Mouse (Mus musculus): ENCODE results near the gene Gm4881.

Gene Gm4881

DNA sequence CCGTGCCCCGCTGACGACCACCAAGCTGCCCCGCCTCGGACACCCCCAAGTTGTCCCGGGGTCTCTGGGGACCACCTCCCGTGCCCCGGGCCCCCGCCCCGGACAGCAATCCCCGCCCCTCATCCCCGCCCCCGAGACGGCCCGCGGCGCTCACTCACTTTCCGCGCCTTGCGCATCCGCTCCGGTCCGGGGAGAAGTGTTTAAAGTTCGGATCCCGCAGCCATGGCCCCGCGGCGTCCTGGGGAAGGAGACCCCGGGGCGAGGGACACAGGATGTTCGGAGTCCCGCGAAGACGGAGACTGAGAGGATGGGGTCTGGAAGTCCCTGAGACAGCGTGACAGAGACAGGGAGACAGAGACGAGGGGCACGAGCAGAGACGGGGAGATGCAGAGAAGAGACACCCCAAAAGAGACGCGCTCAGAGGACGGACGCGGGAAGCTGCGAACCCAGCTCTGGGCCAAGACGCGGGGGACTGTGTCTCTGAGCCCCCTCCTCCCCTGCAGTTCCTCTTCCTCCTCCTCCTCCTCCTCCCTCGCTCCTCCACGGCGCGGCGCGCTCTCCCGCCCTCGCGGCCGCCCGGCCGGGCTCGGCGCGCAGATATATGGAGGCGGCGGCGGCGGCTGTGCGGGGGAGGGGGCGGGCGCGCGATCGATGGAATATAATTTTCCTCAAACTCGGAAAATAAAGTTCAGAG lies at the start of gene Gm4881:
Gene Gm4881, minus strand, starts transcription at position 238 of the 694 bp plus-strand sequence.
- DNase-seq (ENCODE audit: low read depth, low spot score), result no peak

GRCm38 (mm10) chr7:24993081-24993480 lies 48.8 kb upstream of the Gm4881 start:
- DNase-seq (ENCODE audit: low read depth, low spot score), result no peak

DNA sequence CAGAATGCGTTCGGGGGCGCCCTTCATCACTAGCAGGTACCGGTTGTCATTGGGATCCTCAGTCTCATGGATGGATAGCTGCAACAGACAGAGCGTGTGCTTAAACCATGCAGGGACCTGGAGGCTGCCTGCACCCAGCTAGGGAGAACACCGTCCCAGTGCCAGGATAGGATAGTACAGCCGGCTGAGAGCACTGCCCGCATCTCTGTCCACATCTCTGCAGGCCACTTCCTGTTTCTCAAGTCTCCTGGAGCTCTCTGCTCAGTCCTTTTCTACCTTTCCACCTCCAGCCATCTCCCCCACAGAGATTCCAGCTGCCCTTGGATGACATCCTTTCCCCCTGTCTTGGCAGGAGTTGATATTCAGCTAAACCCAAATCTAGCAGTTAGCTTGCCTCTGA lies 46.2 kb upstream of the Gm4881 start:
- DNase-seq (ENCODE audit: low read depth, low spot score), result no peak

GRCm38 (mm10) chr7:24987941-24988340 lies 43.6 kb upstream of the Gm4881 start:
- no peak for DNase-seq (ENCODE audit: low read depth, low spot score)

DNA sequence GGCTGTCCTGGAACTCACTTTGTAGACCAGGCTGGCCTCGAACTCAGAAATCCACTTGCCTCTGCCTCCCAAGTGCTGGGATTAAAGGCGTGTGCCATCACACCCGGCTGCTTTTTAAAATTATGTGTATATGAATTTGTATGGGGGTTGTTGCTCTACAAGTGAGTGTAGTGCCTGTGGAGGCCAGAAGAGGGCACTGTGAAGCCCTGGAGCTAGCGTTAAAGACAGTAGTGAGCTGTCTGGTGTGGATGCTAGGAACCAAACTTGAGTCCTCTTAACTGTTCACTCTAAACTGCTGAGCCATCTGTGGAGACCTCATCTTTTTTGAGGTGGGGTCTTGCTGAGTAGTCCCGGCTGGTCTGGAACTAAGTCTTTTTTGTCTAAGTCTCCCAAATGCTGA lies 41.5 kb upstream of the Gm4881 start:
- DNase-seq (ENCODE audit: low read depth, low spot score), result peak; percentile 46

- DNase-seq (ENCODE audit: low read depth, low spot score), result no peak
These were observed 40.0 kb upstream of the Gm4881 start for GRCm38 (mm10) chr7:24984307-24984706.

DNA sequence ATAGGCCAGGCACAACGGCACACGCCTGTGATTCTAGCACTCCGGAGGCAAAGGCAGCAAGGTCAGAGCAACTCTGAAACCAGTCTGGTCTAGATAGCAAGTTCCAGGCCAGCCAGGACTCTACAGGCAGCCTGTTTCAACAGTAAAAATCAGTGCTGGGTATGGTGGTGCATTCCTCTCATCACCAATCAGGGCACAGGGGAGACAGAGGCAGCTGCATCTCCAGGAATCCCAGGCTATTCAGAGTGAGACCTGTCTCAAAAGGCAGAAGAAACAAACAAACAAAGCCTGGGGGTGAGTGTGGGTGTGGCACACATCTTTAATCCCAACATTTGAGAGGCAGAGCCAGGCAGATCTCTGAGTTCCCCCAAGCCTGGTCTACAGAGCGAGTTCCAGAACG lies 39.1 kb upstream of the Gm4881 start:
- DNase-seq (ENCODE audit: low read depth, low spot score), result no peak

- DNase-seq (ENCODE audit: low read depth, low spot score), result no peak
These were observed 36.1 kb upstream of the Gm4881 start for GRCm38 (mm10) chr7:24980439-24980838.

DNA sequence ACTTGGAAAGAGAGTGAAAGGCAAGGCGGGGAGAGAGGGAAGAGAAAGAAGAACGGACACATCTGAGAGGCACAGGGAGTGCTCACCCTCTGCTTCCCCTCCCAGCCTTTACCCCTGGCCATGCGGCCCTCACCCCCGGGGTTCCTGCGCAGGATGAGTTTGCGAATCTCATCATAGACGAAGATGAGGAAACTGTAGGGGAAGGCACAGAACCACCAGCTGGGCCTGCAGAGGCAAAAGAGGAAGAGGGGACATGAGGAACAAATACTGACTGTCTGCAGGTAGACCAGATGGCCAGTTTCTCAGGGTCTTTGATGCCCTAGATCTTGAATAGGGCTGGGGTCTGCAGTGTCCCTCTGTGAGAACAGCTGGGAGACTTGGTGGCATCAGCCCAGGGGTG lies 34.5 kb upstream of the Gm4881 start:
- peak; percentile 68 for DNase-seq (ENCODE audit: low read depth, low spot score)

GRCm38 (mm10) chr7:24974893-24975595 lies 30.8 kb upstream of the Gm4881 start:
- DNase-seq (ENCODE audit: low read depth, low spot score), result peak; percentile 72

DNA sequence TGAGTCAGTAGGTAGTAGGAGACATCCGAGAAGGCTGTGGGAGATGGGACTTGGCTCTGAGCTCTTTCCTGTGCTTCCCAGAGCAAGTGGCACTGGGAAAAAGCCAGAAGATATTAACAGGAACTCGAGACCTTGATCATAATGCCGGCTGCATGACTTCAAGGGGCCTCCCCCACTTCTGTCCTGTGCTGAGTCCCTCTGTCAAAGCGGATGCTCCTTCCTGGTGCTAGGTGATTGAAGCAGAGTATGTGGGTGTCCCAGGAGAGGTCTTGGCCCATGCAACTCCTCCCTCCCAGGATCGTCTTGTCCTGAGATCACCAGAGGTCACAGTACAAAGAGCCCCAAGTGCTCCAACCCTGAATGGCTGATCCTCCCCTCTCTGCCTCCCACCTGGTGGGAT lies 29.6 kb upstream of the Gm4881 start:
- DNase-seq (ENCODE audit: low read depth, low spot score), result no peak

DNA sequence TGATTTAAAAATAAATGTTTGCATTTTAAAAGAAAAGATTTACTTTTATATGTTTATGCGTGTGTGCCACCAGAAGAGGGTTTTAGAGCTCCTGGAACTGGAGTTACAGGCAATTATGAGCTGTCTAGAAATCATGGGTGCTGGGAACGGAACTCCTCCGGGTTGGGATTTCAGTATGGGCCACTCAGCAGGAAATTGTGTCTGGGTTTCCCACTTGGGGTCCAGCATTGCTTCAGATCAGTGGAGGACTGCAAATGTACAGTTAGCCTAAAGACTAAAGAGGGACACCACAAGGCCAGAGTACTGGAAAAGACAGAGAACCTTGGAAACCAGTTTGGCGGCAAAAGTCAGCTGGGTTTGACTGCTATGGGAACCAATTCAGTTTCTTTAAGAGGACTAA lies 28.9 kb upstream of the Gm4881 start:
- no peak for DNase-seq (ENCODE audit: low read depth, low spot score)

- peak; percentile 94 for DNase-seq (ENCODE audit: low read depth, low spot score)
These were observed 27.9 kb upstream of the Gm4881 start, which contains the start of gene Rabac1 for GRCm38 (mm10) chr7:24971972-24972893. Rabac1 (minus strand) TSS chr7:24972754.

DNA sequence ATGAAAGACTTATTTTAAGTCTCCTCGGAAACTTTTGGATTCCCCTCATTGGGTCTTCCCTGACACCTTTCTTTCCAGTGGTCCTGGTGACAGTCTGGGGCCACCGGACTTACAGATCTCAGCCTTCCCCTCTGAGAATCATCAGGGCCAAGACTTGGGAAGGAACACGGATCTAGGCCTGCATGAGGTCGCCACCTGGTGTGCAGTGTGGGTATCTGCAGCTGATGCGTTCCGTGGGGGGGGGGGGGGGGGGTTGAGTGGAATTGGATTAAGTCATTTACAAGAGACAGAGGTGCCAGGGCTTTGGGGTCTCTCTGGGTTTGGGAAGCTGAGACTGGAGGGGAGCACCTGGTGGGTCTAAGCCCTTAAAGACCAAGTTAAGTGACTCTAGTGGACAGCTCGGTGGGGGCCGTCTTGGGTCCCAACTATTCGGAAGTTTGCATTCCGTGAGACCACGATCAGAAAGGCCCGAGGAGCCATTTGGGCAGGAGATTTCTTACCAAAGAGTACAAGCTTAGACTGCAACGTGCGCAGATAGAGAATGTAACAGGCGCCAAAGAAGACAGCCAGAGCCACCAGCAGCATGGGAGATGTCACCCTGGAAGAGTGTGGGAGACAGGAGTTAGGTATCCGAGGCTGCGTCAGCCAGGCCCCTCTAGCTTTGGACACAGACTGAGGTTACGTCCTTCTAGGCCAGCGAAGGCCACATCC lies 27.1 kb upstream of the Gm4881 start:
- peak; percentile 76 for DNase-seq (ENCODE audit: low read depth, low spot score)

- DNase-seq (ENCODE audit: low read depth, low spot score), result no peak
These were observed 26.0 kb upstream of the Gm4881 start for GRCm38 (mm10) chr7:24970341-24970740.

- DNase-seq (ENCODE audit: low read depth, low spot score), result no peak
These were observed 25.5 kb upstream of the Gm4881 start for GRCm38 (mm10) chr7:24969805-24970204.

DNA sequence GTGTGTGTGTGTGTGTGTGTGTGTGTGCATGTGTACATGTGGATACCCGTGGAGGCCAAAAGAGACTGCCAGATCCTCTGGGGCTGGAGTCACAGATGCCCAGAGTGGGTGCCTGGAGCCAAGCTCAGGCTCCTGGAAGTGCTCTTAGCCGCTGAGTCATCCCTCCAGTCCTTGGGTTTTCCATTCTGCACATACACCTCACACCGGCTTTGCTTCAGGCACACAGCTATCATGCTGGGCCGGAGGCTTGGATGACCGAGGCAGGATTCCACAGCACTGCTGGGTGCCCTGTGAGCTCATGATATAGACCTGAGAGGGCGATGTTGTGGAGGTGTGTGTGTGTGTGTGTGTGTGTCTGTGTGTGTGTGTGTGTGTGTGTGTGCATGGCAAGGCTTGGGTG lies 24.2 kb upstream of the Gm4881 start:
- no peak for DNase-seq (ENCODE audit: low read depth, low spot score)

DNA sequence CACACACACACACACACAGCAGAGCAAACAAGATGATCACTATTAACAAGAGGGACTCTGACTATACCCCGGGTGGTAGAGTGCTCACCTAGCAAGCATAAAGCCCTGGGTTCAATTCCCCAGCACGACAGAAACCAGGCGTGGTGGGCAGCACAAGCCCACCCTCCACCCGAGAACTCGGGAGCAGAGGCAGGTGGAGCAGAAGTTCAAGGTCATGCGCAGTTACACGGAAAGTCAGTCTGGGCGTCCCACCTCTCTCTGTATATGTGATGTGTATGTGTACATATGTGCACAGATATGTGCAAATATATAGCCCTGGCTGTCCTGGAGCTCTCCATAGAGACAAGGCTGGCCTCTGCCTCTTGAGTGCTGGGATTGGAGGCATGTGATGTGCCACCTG lies 23.7 kb upstream of the Gm4881 start:
- DNase-seq (ENCODE audit: low read depth, low spot score), result no peak

DNA sequence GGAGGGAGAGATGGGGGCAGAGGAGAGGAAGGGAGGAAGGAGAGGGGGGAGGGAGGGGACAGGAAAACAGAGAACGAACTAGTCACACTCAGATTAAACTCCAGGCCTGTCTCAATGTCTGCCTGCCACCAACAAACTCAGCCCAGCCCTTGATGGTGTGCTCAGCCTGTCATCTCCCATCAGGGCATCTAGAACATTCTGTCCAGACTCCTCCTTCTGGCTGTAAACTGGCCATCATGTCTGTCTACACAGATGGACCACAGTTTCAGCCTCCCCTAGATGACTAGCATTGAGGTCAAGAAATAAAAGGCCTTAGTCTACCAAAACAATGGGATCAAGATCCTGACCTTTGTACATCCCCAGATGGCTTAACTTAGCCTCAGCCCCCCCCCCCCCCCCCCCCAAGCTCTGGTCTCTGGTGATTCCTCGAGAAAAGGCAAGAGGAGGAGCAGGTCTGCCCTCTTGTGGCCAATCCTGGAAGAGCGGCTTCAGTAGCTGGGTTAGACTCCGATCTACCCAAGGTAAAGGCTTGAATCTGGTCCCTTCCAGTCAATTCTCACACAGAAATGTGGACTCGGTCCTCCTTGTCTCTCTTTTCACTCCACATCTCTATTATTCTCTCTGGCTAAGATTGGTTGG lies 20.7 kb upstream of the Gm4881 start:
- peak; percentile 77 for DNase-seq (ENCODE audit: low read depth, low spot score)

DNA sequence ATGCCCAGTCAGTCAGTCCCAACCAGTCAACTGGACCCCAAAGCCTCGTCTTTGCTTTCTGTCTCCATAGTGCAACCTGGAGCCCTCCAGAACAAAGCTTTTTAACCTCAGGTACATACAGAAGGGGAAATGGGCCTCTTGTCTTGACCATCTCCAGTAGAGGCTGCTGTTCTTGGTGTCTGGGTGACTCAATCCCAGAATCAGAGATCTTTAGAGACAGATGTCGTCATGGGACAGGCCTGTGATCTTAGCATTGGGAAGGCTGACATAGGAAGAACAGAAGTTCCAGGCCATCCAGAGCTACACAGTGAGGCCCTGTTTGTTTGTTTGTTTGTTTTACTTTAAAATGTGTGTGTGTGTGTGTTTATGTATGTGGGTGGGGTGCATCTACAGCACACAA lies 20.0 kb upstream of the Gm4881 start:
- no peak for DNase-seq (ENCODE audit: low read depth, low spot score)

DNA sequence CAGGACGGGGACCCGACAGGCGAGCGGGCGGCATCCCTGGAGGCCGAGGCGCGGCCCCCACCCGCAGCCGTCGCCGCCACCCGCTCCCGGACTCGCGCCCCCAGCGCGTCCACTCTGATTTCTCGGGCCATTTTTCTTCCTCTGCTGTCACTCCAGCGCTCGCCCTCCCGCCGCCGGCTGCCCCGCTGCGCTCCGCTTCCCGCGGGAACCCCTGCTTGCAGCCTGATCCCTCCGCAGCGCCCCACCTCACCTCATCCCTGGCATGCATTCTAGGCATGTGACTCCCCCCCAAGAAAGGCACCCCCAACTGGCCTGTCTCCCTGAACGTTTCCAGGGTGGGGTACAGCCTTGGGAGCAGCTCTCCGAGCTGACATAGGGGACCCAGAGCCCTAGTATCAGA lies 10.9 kb upstream of the Gm4881 start:
- no peak for DNase-seq (ENCODE audit: low read depth, low spot score)
